Mouse (Mus musculus) heart, embryonic 13.5 days (tissue): ENCODE measurements at regions not wholly inside any gene's neighbourhood (a gene's known extent, or its start where the extent isn't known, plus 50 kb on each side); places are given as distances from the start of the nearest gene placed in this dataset.

Experiments
- ATAC-seq: fragments of 200-750 bp; cut with Nextera tagmentation; 2 replicates; pipeline ENCODE4 v1.8.0; 2017; ENCODE audit warnings: moderate TSS enrichment; ENCODE audit not compliant: insufficient number of reproducible peaks, low FRiP score, low TSS enrichment; ENCODE audit errors: extremely low read depth
- H3K27ac ChIP-seq: fragments of 300-500 bp; sonication (generic); replicated peaks from 2 replicates; pipeline ENCODE4 v1.5.1; 2015; ENCODE audit warnings: moderate library complexity, mild to moderate bottlenecking, inconsistent platforms
- H3K27me3 ChIP-seq: fragments of 300-500 bp; sonication (generic); replicated peaks from 2 replicates; pipeline ENCODE4 v1.6.1; 2015; ENCODE audit warnings: mild to moderate bottlenecking, inconsistent platforms
- H3K36me3 ChIP-seq: fragments of 300-500 bp; sonication (generic); 2 replicates; pipeline ENCODE4 v1.6.1; 2015; ENCODE audit warnings: mild to moderate bottlenecking, inconsistent platforms
- H3K4me1 ChIP-seq: fragments of 300-500 bp; sonication (generic); 2 replicates; pipeline ENCODE4 v1.6.1; 2015; ENCODE audit warnings: inconsistent platforms
- H3K4me2 ChIP-seq: fragments of 300-500 bp; sonication (generic); 2 replicates; pipeline ENCODE4 v1.6.1; 2015; ENCODE audit warnings: inconsistent platforms, mild to moderate bottlenecking, moderate library complexity
- H3K4me3 ChIP-seq: fragments of 300-500 bp; sonication (generic); 2 replicates; pipeline ENCODE4 v1.5.1; 2015; ENCODE audit warnings: moderate library complexity, mild to moderate bottlenecking, inconsistent platforms
- H3K9ac ChIP-seq: fragments of 300-500 bp; sonication (generic); 2 replicates; pipeline ENCODE4 v1.6.1; 2015; ENCODE audit warnings: inconsistent platforms, mild to moderate bottlenecking, moderate library complexity
- H3K9me3 ChIP-seq: fragments of 300-500 bp; sonication (generic); 2 replicates; pipeline ENCODE4 v1.6.1; 2016; ENCODE audit warnings: inconsistent platforms
- WGBS: fragments of 180-500 bp; shearing (Covaris S2); methylation state at CpG from one replicate; pipeline ENCODE4 v1.1.7; 2015; ENCODE audit warnings: mixed read lengths; 5-methylcytosine and 5-hydroxymethylcytosine counted together

DNA sequence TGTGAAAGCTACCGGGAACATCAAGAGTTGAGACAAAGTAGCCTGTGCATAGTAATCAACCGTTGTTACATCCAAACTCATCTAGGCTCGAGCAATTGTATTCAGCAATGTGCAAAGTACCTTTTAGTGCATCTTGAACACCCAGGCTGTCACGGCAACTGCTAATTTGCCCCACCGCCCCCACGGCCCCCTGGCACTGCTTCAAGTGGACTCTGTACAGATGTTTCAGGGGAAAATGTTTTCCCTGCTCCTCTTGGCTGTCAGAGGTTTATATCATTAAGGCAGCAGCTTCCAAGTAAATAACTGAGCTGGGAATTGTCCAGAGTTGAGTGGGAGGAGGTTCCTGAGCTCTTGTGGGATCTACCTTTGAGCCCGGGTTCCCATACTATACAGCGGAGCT is 107.4 kb downstream of the Rpap3 start:
- WGBS, result 73% methylated on average over 8 of the region's 8 CpGs
- no peaks in the 10 kb centered on the region for H3K9me3 ChIP-seq
- H3K27ac ChIP-seq, result no peak overlapping the region
- H3K4me3 ChIP-seq, result no peak overlapping the region
- H3K4me1 ChIP-seq, result peaks cover 26% of the 10 kb centered on the region
- no peak overlapping the region for H3K4me2 ChIP-seq
- no peak for ATAC-seq
- H3K36me3 ChIP-seq, result no peaks in the 10 kb centered on the region
- no peaks in the 10 kb centered on the region for H3K27me3 ChIP-seq
- H3K9ac ChIP-seq, result no peak overlapping the region

DNA sequence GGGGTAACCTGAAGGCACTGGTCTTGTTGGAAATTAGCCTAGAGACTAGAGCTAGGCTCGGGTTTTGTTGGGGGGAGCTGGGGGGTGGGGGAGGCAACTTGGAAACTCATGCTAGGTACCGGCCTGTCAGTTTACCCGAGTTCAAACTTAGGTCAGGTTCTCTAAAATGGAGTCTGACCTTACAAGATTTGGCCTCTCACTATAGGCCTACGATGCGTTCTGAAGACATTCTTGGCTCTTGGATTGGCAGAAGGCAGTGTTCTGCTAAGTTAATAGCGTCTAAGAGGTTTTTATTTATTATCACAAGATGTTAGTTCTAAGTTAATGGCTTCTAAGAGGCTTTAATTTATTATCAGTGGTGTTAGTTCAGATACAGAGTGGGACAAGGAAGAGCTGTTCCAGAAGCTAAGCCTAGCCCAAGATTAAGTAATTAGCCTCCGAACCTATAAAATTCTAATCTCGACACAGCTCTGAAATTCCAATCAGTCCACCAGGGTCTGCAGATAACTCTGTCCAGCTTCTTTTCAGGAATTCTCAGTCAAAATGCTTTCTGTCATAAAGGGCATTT is 109.0 kb downstream of the Rpap3 start:
- H3K9ac ChIP-seq, result no peak overlapping the region
- 51% methylated on average over 8 of the region's 8 CpGs for WGBS
- H3K27ac ChIP-seq, result no peak overlapping the region
- no peaks in the 10 kb centered on the region for H3K36me3 ChIP-seq
- ATAC-seq, result no peak
- no peak overlapping the region for H3K4me3 ChIP-seq
- no peaks in the 10 kb centered on the region for H3K27me3 ChIP-seq
- no peak overlapping the region for H3K4me2 ChIP-seq
- H3K9me3 ChIP-seq, result no peaks in the 10 kb centered on the region
- peaks cover 26% of the 10 kb centered on the region for H3K4me1 ChIP-seq

DNA sequence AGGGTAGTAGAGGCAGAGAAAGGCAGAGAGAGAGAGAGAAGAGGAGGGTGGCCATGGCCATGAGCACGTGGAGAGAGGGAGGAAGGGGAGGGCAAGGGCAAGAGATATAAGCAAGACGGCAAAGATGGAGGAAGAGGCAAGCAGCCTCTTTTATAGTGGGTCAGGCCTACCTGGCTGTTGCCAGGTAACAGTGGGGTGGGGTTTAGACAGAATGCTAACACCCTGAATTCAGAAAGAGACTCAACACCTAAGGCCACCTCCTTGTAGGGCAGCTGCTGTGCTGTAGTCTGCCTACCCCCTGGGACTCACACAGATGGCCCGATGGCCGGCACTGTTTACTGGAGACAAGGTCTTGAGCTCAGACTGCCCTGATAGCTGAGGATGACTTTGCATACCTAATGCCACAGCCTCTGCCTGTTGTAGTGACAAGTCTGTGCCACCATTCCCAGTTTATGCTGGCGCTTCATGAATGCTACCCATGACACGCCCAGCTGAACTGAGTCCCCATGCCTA is 110.3 kb downstream of the Rpap3 start:
- H3K9me3 ChIP-seq, result no peaks in the 10 kb centered on the region
- no peaks in the 10 kb centered on the region for H3K36me3 ChIP-seq
- H3K27ac ChIP-seq, result no peak overlapping the region
- no peak for ATAC-seq
- H3K4me3 ChIP-seq, result no peak overlapping the region
- no peak overlapping the region for H3K4me2 ChIP-seq
- H3K9ac ChIP-seq, result no peak overlapping the region
- no peaks in the 10 kb centered on the region for H3K27me3 ChIP-seq
- H3K4me1 ChIP-seq, result peaks cover 26% of the 10 kb centered on the region
- WGBS, result 68% methylated on average over 6 of the region's 6 CpGs

DNA sequence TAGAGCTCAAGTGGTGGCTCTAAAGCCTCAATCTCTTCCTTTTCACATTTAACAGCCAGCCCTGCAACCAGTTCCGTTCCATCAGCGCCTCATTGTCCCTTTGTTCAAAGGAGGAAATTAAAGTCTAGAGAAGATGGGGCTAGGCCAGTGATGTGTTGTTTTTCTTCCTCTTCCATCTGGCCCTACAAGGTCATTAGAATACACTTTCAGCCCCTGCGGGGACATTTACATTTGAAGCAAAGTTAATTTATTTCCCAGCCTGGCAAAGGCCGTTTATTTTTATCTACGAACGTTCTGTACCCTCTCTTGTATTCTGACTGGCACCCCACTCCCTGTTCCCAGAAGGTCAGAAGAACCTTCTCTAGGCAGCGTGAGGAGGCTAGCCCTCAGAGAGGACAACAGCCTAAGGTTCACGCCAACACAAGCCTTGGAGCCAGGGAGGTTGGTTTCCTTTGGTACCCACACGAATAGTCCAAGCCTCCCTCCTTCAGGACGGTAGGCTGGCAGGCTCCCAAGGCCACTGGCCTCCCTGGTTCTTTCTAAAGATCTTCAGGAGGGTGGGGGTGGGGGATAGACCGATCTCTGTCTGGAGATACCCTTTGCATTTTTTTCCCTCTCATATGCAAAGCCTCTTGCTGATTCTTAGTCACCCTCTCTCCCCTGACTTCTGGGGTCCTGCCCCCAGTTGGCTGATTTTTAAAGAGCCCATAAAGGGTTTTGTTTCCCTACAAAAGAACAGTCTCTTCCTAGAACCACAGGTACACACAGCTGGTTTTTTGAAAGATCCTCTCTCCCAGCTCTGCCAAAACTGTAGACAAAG is 111.6 kb downstream of the Rpap3 start:
- Histone ChIP-seq H3K36me3 (no peaks in the 10 kb centered on the region), H3K9me3 (no peaks in the 10 kb centered on the region), H3K27ac (peak overlapping the region; percentile 71), H3K9ac (no peak overlapping the region), H3K4me1 (peaks cover 26% of the 10 kb centered on the region), H3K4me2 (no peak overlapping the region), H3K4me3 (no peak overlapping the region), H3K27me3 (no peaks in the 10 kb centered on the region)
- 42% methylated on average over 11 of the region's 11 CpGs for WGBS
- ATAC-seq, result no peak

DNA sequence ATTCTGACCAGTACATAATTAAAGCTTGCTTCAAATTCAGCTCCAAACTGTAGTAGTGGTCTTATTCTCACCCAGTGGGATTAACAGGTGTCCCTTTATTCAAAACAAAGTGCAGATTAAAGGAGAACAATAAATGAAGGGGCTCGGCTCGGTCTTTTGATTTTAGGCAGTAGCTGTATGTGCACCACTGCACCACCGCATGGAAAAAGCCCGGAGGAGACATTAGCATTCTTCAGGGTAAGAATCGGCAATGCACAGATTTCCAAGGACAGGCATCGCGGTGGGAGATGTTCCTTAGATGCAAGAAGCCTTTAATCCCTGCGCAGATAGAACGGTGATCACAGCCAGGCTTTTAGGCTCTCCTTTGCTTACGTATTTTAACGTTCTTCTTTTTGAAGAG is 112.8 kb downstream of the Rpap3 start:
- WGBS, result 79% methylated on average over 11 of the region's 11 CpGs
- Histone ChIP-seq H3K4me3 (no peak overlapping the region), H3K4me2 (no peak overlapping the region), H3K27me3 (no peaks in the 10 kb centered on the region), H3K4me1 (peaks cover 19% of the 10 kb centered on the region), H3K36me3 (no peaks in the 10 kb centered on the region), H3K9ac (no peak overlapping the region), H3K9me3 (no peaks in the 10 kb centered on the region), H3K27ac (no peak overlapping the region)
- ATAC-seq, result no peak

DNA sequence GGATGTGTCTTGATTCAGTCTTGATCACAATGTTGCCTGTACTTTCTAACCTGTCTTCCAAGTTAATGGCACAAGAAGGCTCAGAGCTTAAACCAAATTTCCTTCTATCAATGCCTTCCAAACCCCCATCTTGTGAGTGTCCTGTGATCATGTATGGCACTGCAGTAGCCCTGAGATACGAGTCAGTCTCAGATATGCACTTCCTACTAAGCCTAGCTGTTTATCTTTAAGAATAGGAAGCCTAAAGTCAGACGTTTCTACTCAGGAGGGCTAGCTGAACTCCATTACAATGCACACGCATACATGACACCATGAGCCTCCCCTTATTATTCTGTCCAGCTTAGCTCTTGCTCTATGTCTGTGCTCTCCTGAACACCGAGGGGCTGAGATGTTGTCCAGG is 114.2 kb downstream of the Rpap3 start:
- H3K27me3 ChIP-seq, result no peaks in the 10 kb centered on the region
- peaks cover 7% of the 10 kb centered on the region for H3K4me1 ChIP-seq
- no peak overlapping the region for H3K4me3 ChIP-seq
- H3K27ac ChIP-seq, result 0 out of 2 replicates have a peak overlapping the region, but pooled peaks have one; percentile 3
- WGBS, result 44% methylated on average over 4 of the region's 4 CpGs
- no peak overlapping the region for H3K4me2 ChIP-seq
- no peaks in the 10 kb centered on the region for H3K9me3 ChIP-seq
- H3K36me3 ChIP-seq, result no peaks in the 10 kb centered on the region
- ATAC-seq, result no peak
- no peak overlapping the region for H3K9ac ChIP-seq

DNA sequence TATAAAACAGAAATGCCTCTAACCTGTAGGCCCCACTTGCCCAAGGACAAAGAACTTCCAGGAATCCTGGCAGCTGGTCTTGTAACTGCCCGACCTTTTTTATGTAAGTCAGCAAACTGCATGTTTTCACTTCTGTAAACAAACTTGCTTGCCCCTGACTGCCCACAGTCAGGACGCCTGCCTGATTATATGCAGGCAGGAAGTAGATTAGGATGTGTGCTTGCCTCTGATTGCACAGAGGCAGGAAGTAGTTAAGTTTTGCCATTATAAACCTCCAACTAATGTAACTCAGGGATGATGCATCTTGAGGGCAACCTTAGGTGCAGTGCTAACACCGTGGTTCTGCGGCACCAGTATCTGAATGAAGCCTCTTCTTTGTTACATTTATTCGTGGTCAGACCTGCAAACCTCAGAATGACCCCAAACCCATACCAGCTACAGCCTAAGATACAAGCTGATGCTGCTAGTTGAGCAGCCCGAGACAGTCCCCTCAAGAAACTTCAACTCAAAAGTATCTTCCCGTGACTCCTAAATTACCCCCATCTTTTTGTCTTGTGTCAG is 114.8 kb downstream of the Rpap3 start:
- Histone ChIP-seq H3K4me2 (no peak overlapping the region), H3K36me3 (no peaks in the 10 kb centered on the region), H3K4me1 (peaks cover 4% of the 10 kb centered on the region; the same call in 1 of the 2 replicates), H3K9ac (no peak overlapping the region), H3K27ac (peak overlapping the region; percentile 61; the same call in 1 of the 2 replicates), H3K9me3 (no peaks in the 10 kb centered on the region), H3K4me3 (no peak overlapping the region), H3K27me3 (no peaks in the 10 kb centered on the region)
- ATAC-seq, result peak; percentile 19; the same call in 1 of the 2 replicates
- WGBS, result 52% methylated on average over 7 of the region's 7 CpGs

DNA sequence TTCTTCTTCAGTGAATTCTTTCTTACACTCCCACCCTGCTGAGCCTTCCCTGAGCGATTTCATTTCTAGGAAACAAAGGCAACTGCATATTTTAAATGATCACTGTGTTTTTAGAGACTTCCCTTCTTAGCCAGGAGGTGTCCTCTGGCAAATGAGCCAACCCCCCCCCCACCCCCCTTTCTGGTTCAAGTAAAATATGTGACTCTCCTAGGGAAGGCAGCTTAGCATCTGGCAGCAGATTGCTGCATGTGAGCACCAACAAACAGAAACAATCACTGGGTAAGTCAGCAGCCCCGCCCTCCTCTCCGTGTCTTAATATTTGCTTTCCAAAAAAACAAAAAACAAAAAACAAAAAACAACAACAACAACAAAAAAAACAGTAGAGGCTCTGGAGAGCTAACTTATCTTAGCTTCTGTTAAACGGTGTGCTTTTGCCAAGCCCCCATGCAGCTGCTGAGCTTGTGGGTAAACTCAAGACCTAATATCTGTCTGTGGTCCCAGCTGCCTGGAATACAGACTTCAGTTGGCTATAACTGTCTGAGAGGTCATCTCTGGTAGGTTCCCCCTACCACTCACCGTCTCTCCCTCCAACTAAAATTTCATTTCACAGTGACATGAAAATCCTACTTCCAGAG is 117.9 kb downstream of the Rpap3 start:
- Histone ChIP-seq H3K27ac (no peak overlapping the region), H3K4me2 (no peak overlapping the region), H3K4me3 (no peak overlapping the region), H3K27me3 (no peaks in the 10 kb centered on the region), H3K4me1 (no peaks in the 10 kb centered on the region), H3K36me3 (no peaks in the 10 kb centered on the region), H3K9me3 (no peaks in the 10 kb centered on the region), H3K9ac (no peak overlapping the region)
- WGBS, result 64% methylated on average over 5 of the region's 5 CpGs
- ATAC-seq, result no peak

DNA sequence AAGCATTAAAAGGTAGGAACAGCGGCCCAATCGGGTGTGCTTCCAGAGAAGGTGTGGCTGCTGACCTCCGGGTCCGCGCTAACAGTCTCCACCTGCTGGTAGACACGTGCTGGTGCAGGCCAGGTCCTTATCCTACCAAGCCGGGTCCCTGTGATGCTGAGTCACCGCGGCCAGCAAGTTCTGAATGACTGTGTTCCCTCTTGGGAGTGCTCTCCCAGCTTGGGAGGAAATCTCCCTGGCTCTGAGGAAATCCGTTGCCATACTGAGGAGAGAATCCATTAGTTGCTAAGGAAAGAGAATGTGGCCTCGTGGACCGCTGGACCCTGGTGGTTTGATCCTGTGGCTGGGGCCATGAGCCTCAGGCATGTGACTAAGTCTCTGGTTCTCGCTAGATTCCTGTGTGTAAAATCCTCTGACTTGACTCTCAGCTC is 123.9 kb downstream of the Rpap3 start:
- Histone ChIP-seq H3K27ac (no peak overlapping the region), H3K9me3 (no peaks in the 10 kb centered on the region), H3K4me2 (no peak overlapping the region), H3K27me3 (no peaks in the 10 kb centered on the region), H3K36me3 (no peaks in the 10 kb centered on the region), H3K4me1 (0 out of 2 replicates have a peak, but pooled peaks cover 3% of the 10 kb centered on the region), H3K4me3 (no peak overlapping the region), H3K9ac (no peak overlapping the region)
- ATAC-seq, result no peak
- WGBS, result 19% methylated on average over 13 of the region's 13 CpGs

DNA sequence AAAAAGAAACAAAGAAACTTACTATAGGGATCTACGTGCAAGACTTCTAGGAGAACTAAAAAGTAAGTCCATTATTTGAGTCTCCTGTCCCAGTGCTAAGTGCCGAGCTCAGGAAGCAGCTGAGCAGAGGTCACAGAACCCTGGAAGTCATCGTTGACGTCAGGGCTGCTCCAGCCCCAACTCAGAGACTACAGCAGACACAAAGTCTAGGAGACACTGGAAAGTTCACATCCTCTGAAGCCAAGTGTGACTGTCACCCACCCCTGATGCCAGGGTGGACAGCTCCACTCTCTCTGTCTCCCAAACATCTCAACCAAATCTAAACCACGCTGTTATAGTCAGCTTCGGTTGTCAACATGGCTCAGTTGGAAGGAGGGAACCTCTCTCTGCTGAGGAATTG is 124.9 kb downstream of the Rpap3 start:
- Histone ChIP-seq H3K9ac (no peak overlapping the region), H3K4me3 (no peak overlapping the region), H3K27ac (no peak overlapping the region), H3K4me2 (no peak overlapping the region), H3K27me3 (no peaks in the 10 kb centered on the region), H3K4me1 (0 out of 2 replicates have a peak, but pooled peaks cover 3% of the 10 kb centered on the region), H3K9me3 (no peaks in the 10 kb centered on the region), H3K36me3 (no peaks in the 10 kb centered on the region)
- WGBS, result 62% methylated on average over 6 of the region's 6 CpGs
- no peak for ATAC-seq

DNA sequence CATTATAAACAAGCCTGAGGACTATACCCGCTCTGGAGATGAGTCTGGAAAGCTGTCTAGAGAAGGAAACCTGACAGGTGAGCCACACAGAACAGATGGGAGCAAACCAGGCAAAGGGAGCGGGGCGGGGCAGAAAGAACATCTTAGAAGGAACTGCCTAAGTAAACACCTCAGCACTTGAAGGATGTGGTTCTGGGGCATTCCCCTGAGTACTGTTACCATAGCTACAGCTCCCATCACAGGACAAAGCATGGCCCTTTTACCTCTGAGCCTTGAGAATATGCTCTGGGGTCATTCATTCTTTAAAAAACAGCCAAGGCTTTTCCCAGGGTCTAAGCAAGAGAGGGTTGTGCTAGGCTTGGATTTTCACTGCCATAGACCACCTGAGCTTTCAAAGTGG is 127.6 kb downstream of the Rpap3 start:
- Histone ChIP-seq H3K4me1 (peaks cover 8% of the 10 kb centered on the region; the same call in 1 of the 2 replicates), H3K36me3 (no peaks in the 10 kb centered on the region), H3K27me3 (no peaks in the 10 kb centered on the region), H3K4me3 (no peak overlapping the region), H3K4me2 (no peak overlapping the region), H3K9ac (no peak overlapping the region), H3K27ac (no peak overlapping the region), H3K9me3 (no peaks in the 10 kb centered on the region)
- WGBS, result 83% methylated on average over 3 of the region's 3 CpGs
- ATAC-seq, result no peak
